9 mouse cellular contexts compared by ENCODE assay signal in the genomic region with DNA sequence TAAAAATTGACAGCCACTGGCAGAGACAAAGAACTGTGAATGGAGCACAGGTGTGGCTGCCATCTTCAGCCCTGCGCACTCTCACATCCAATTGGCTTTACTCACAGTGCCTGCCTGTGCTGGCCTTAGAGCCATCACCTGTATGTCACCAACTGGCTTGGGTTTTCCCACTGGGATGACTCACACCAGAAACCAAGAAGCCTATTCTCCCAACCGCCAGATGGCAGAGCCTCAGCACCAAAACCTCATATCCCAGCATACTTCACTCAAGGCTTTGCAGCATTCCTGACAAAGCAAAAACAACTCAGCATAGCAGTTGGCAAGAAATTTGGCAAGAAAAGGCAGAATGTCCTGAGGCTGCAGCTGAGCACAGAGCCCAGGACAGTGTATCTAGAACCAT. TPM values are rescaled to one million over a fixed set of nuclear protein-coding genes. Genes with fewer than 3 reads are reported as not detected.
DNase-seq lines count a peak whose midpoint lies in the region; ATAC-seq lines count a peak whose summit lies in the region.
"Had no signal": no experiment of that assay in that cellular context is flagged by ENCODE, and none has a peak within 500 bp of the region (broad histone marks: within the 10 kb centered on the region; RNA-seq: fewer than 3 reads in every experiment).

No protein-coding gene starts in this region.

- H3K27ac ChIP-seq in hindbrain, embryonic 12.5 days = 0 out of 2 replicates have a peak overlapping the region, but pooled peaks have one; percentile 7
- H3K27ac ChIP-seq in hindbrain, embryonic 10.5 days = no peak overlapping the region
- no peak overlapping the region for H3K27ac ChIP-seq in kidney, embryonic 14.5 days (ENCODE audit: low read depth, low read length)
- H3K27ac ChIP-seq: embryonic facial prominence, embryonic 13.5 days had no signal

- H3K9ac ChIP-seq in hindbrain, embryonic 12.5 days = no peak overlapping the region
- H3K9ac ChIP-seq in kidney, embryonic 14.5 days (ENCODE audit: low read depth, low read length) = no peak overlapping the region
- H3K9ac ChIP-seq: embryonic facial prominence, embryonic 13.5 days had no signal

- H3K4me1 ChIP-seq in hindbrain, embryonic 12.5 days = 0 out of 2 replicates have a peak, but pooled peaks cover 2% of the 10 kb centered on the region
- peaks cover 3% of the 10 kb centered on the region; the same call in 1 of the 2 replicates for H3K4me1 ChIP-seq in hindbrain, embryonic 10.5 days (replicated peaks)
- H3K4me1 ChIP-seq in kidney, embryonic 14.5 days (ENCODE audit: control insufficient read depth, insufficient read depth, low read length) = no peaks in the 10 kb centered on the region
- H3K4me1 ChIP-seq: embryonic facial prominence, embryonic 13.5 days had no signal

- H3K27me3 ChIP-seq in hindbrain, embryonic 12.5 days = no peaks in the 10 kb centered on the region
- H3K27me3 ChIP-seq in hindbrain, embryonic 10.5 days (ENCODE audit: insufficient read depth, poor library complexity, severe bottlenecking) = no peaks in the 10 kb centered on the region
- H3K27me3 ChIP-seq in kidney, embryonic 14.5 days (ENCODE audit: control insufficient read depth, insufficient read depth, low read length) = no peaks in the 10 kb centered on the region
- H3K27me3 ChIP-seq: embryonic facial prominence, embryonic 13.5 days had no signal

- H3K4me2 ChIP-seq in hindbrain, embryonic 12.5 days (replicated peaks) = no peak overlapping the region
- no peak overlapping the region for H3K4me2 ChIP-seq in kidney, embryonic 14.5 days (replicated peaks; ENCODE audit: low read depth, low read length)
- H3K4me2 ChIP-seq: embryonic facial prominence, embryonic 13.5 days had no signal

- WGBS in hindbrain, embryonic 12.5 days = 86% methylated on average over 2 of the region's 2 CpGs
- WGBS in hindbrain, embryonic 10.5 days = 90% methylated on average over 2 of the region's 2 CpGs
- WGBS in kidney, embryonic 14.5 days = 91% methylated on average over 2 of the region's 2 CpGs

- no peak for ATAC-seq in hindbrain, embryonic 12.5 days (ENCODE audit: low FRiP score)
- no peak for ATAC-seq in kidney, embryonic 14.5 days (ENCODE audit: low FRiP score, low TSS enrichment)

- no peaks in the 10 kb centered on the region for H3K9me3 ChIP-seq in hindbrain, embryonic 12.5 days (replicated peaks)
- H3K9me3 ChIP-seq in hindbrain, embryonic 10.5 days = no peaks in the 10 kb centered on the region
- no peaks in the 10 kb centered on the region for H3K9me3 ChIP-seq in kidney, embryonic 14.5 days (ENCODE audit: control insufficient read depth, low read length)
- H3K9me3 ChIP-seq: embryonic facial prominence, embryonic 13.5 days had no signal

- no peak overlapping the region for H3K4me3 ChIP-seq in hindbrain, embryonic 12.5 days
- H3K4me3 ChIP-seq in hindbrain, embryonic 10.5 days = no peak overlapping the region
- no peak overlapping the region for H3K4me3 ChIP-seq in kidney, embryonic 14.5 days (ENCODE audit: low read length)
- H3K4me3 ChIP-seq: embryonic facial prominence, embryonic 13.5 days had no signal

- no peak for DNase-seq in hindbrain, embryonic 10.5 days (ENCODE audit: low spot score)
- peak; percentile 79 for DNase-seq in Muller cell, postnatal 12 days (ENCODE audit: inconsistent ontology term)
- DNase-seq in cerebellum, adult 8-10 months = peak; percentile 74
- DNase-seq in layer of hippocampus, postnatal 36 days = peak; percentile 63 to 64
- no peak for DNase-seq in spleen, adult 18-20 months
- no peak for DNase-seq in kidney, adult 9 months

- peaks cover 85% of the 10 kb centered on the region for H3K36me3 ChIP-seq in hindbrain, embryonic 12.5 days
- H3K36me3 ChIP-seq in hindbrain, embryonic 10.5 days = peaks cover 99% of the 10 kb centered on the region
- H3K36me3 ChIP-seq in kidney, embryonic 14.5 days (ENCODE audit: control insufficient read depth, insufficient read depth, low read length) = peaks cover 79% of the 10 kb centered on the region

RNA-seq across cellular contexts. Expression of a gene that starts 48.2 kb away (rescaled TPM):
- 207 and 211 TPM in 2 replicates for polyA plus RNA-seq in hindbrain, embryonic 12.5 days (2016; fragmentation: Nextera tagmentation; extraction: Ambion mirVana)
- 121 and 123 TPM in 2 replicates for polyA plus RNA-seq in hindbrain, embryonic 10.5 days (2016; fragmentation: Nextera tagmentation; extraction: Ambion mirVana)
- total RNA-seq in layer of hippocampus, postnatal 36 days (2021) = 100 to 1,000 TPM; 145 to 163 TPM
- 55.0 and 91.9 TPM in 2 replicates for polyA plus RNA-seq in kidney, embryonic 14.5 days (2014; fragmentation: Nextera tagmentation; extraction: Ambion mirVana)

RNA-seq across cellular contexts. Expression of a gene that starts 52.1 kb away (rescaled TPM):
- 11.5 and 13.6 TPM in 2 replicates for polyA plus RNA-seq in hindbrain, embryonic 12.5 days (2016; fragmentation: Nextera tagmentation; extraction: Ambion mirVana)
- 11.8 and 13.6 TPM in 2 replicates for polyA plus RNA-seq in hindbrain, embryonic 10.5 days (2016; fragmentation: Nextera tagmentation; extraction: Ambion mirVana)
- 1 to 10 TPM; 6.3 to 8.2 TPM for total RNA-seq in layer of hippocampus, postnatal 36 days (2021)
- 9.6 and 13.3 TPM in 2 replicates for polyA plus RNA-seq in kidney, embryonic 14.5 days (2014; fragmentation: Nextera tagmentation; extraction: Ambion mirVana)

RNA-seq across cellular contexts. Expression of a gene that starts 52.6 kb away (rescaled TPM):
- polyA plus RNA-seq in hindbrain, embryonic 12.5 days (2016; fragmentation: Nextera tagmentation; extraction: Ambion mirVana) = 70.0 and 74.5 TPM in 2 replicates
- 67.6 and 83.2 TPM in 2 replicates for polyA plus RNA-seq in hindbrain, embryonic 10.5 days (2016; fragmentation: Nextera tagmentation; extraction: Ambion mirVana)
- 10 to 100 TPM; 40.3 to 45.9 TPM for total RNA-seq in layer of hippocampus, postnatal 36 days (2021)
- polyA plus RNA-seq in kidney, embryonic 14.5 days (2014; fragmentation: Nextera tagmentation; extraction: Ambion mirVana) = 36.4 and 59.9 TPM in 2 replicates

Comparison
In these comparisons a context has a peak if more than half of its experiments do, and no peak if none do; other contexts are left out.
1. DNase-seq: peak in Muller cell, postnatal 12 days (single experiment), cerebellum, adult 8-10 months (single experiment) and layer of hippocampus, postnatal 36 days (2 of 2); none in hindbrain, embryonic 10.5 days (single experiment), spleen, adult 18-20 months (0 of 2) and kidney, adult 9 months (single experiment).